Mouse (Mus musculus) kidney, adult 18-20 months (tissue): ENCODE results near the gene Foxa3.

Experiments
- DNase-seq: peaks from one replicate; pipeline ENCODE4 v3.0.0; 2021

Foxa3 gene

DNA sequence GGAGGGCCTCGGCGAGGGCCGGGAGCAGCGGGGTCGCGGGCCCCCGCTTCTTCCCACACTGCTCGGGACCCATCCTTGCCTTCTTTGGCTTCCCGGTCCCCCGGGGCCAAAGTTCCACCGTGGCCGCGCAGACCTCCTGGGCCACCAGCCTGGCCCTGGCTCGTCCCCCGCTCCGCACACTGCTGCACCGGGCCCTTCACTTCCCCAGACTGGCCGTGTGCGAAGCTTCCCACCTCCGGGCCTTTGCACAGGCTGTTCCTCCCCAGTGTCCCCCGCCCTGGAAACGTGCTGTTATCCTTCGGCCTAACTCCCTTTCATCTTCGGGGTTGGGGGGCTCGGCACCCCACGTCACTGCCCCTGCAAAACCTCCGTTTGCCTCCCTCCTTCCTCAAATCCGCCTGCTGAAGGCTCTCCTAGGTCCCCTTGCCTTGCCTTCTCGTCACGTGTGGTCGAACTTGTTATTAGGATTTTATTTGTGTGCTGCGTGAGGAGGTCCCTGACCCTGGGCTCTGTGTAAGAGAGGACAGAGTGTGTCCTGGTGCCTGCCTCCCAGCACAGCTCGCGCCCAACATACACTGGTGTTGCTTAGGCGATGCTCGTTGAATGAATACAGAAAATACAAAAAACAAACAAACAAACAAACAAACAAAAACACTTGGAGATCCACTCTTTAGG lies 1.4 kb upstream of the Foxa3 start:
- no peak for DNase-seq

DNA sequence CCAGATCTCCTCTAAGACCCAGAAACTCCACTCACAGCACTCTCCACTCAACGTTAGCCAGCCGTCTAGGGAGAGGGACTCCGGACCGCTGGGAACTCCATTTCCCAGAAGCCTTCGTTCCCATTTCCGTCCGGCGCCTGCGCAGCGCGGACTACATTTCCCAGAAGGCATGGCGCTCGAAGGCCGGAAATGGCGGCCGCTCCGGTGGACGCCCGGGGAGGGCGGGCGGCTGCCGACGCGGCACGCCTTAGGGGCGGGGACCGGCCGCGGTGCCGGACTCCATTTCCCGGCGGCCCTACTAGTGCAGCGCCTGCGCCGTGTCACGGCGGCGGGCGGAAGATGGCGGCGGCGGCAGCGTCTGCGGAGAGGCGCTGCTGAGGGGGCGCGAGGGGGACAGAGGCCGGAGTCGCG lies 763 bp upstream of the Foxa3 start, which contains the start of gene Sympk:
Gene Sympk, plus strand, starts transcription at position 282 of the 411 bp plus-strand sequence.
- peak; percentile 93 for DNase-seq

DNA sequence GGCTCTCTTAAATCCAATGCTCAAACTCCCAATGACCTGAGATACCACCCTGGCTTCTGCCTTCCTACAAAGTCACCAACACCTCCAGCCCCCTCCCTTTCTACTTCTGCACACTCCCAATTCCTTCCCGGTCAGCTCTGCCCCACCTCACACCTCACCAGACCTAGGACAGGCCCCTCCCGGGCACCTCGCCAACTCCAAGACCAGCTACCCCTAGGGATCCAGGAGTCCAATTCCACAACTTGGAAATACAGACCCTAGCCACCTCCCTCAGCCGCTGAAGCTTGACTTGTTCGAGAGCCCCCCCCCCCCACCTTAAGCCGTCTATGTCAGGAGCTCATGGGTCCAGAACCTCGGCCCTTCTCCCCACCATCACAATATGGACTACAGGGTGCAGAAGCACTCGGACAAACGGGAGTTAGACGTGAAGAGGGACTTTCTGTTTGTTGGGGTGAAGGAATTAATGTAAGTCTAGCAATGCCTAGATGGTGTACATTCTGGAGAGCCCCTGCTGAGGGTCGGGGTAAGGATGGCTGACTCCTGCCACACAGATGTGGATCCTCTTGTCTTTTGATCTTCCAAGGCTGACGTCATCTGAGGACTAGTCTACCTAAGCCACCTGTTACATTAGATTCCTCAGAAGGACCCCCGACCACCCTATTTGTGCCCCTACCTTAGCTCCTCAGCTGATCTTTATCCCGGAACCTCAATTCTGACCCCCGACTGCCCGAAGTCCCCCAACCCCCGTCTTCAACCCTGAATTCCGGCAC lies 964 bp downstream of the Foxa3 start:
- no peak for DNase-seq

DNA sequence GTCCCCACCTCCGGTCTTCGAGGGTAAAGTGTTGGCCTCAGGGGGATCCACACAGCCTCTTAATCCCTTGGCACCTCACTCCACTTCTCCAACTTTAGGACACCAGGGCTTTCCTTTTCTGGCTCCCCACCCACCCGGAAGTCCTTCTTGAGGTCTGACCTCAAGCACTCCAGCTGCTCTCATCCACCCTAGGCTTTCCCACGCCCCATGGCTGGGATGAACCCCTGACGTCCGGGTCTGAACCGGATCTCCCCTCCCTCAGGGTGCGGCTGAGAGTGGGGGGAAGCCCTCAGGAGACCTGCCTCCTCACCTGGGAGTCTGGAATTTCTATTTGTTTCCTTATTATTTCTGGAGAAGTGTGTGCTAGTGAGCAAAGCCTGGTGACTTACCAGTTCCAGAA lies 2.3 kb downstream of the Foxa3 start:
- DNase-seq: no peak

DNA sequence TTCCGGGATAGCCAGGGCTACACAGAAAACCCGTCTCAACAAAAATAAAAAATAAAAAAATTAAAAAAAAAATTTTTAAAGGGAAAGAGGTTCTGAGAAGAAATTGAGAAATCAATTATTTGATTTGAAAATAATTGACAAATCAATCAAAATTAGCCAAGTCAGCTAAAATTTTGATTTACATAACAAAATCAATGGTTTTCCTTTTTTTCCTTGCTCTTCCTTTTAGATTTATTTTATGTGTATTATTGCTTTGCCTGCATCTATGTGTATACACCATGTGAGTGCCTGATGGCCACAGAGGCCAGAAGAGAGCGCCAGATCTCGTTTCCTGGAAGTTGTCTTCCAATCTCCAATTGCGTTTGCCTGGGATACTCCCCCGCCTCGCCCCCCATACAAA lies 5.4 kb downstream of the Foxa3 start:
- no peak for DNase-seq

DNA sequence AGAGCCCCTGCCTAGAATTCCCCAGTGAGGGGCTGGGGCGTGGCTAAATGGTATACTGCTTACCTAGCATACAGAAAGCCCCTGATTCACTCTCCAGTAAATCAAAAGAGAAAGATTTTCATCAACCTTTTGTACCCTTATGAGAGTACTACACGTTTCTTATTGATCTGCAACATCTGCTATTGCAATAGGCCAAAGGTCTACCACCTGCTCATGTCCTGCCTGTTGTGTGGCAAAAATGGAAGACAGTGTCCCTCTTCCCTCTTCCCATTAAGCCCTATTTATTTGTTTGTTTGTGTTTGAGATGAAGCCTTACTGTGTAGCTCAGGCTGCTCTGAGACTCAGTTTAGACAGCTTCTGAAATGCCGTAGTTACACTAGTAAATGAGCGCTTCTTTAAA lies 7.3 kb downstream of the Foxa3 start:
- no peak for DNase-seq

DNA sequence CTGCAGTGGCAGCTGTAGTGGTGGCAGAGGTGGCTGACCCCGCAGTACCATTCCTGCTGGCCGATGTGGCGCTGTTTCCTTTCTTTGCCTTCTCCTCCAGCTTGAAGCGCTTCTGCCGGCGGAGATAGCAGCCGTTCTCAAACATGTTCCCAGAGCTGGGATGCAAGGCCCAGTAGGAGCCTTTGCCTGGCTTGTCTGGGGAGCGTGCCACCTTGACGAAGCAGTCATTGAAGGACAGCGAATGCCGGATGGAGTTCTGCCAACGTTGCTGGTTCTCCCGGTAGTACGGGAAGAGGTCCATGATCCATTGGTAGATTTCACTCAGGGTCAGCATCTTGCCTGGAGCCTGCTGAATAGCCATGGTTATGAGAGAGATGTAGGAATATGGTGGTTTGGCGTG lies 8.9 kb downstream of the Foxa3 start:
- DNase-seq: no peak

DNA sequence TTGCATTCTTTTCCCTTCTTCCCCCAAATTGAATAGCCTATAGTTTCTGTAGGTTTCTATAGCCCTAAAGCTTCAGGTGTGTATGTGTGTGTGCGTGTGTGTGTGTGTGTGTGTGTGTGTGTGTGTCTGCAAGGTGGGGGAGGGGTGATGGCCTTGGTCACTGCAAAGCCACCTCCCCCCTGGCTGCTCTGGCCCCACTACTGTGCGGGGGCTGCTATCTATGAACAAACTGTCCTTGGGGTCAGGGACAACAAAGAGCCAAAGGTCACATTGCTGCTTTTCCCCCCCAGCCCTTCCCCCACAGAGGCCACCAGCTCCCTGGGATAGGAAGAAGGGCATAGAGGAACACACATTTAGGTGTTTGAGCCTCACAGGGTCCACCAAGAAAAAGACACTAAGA lies 10.5 kb downstream of the Foxa3 start:
- no peak for DNase-seq

DNA sequence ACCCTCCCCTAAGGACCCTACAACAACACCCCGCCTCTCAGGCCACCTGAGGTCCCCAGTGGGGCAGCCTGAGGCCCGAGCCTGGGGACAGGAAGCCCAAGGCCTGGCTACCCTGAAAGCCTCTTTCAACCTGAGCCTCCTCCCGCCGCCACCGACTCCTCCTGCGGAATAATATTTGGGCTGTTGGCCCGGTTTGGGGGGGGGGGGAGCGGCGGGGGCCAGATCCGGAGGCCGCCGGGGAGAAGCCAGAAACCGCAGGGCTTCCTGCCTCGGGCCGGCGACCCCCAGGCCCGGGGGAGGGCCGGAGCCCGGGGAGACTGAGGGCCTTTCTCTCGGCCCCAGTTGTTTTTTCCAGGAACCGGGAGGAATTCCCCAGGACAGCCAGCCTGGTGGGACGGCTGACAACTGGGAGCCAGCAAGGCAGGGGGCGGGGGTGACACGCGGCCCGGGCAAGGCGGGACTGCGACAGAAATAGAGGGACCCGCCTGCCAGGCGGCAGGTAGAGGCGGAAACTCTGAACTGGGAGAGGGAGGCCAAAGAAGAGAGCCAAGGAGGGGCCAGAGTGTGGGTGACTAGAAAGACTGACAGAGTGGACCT lies 11.2 kb downstream of the Foxa3 start:
- DNase-seq: peak; percentile 55

DNA sequence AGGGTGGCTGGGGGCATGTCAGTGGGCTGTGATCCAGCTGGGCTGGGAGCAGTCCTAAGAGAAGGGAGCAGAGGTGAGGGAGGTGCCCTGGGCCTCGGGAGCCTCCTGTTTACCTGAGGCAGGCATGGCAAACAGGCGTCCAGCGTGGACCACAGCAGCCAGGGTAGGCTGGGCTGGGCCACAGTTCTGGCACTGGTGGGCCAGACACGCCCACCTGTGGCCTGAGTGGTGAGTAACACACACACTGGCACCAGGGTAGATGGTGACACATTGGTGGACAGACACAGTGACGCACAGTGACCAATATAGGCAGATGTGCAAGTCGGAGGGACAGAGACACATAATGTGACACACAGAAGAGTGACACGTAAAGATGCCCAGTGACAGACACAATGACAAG lies 12.8 kb downstream of the Foxa3 start:
- DNase-seq: no peak

DNA sequence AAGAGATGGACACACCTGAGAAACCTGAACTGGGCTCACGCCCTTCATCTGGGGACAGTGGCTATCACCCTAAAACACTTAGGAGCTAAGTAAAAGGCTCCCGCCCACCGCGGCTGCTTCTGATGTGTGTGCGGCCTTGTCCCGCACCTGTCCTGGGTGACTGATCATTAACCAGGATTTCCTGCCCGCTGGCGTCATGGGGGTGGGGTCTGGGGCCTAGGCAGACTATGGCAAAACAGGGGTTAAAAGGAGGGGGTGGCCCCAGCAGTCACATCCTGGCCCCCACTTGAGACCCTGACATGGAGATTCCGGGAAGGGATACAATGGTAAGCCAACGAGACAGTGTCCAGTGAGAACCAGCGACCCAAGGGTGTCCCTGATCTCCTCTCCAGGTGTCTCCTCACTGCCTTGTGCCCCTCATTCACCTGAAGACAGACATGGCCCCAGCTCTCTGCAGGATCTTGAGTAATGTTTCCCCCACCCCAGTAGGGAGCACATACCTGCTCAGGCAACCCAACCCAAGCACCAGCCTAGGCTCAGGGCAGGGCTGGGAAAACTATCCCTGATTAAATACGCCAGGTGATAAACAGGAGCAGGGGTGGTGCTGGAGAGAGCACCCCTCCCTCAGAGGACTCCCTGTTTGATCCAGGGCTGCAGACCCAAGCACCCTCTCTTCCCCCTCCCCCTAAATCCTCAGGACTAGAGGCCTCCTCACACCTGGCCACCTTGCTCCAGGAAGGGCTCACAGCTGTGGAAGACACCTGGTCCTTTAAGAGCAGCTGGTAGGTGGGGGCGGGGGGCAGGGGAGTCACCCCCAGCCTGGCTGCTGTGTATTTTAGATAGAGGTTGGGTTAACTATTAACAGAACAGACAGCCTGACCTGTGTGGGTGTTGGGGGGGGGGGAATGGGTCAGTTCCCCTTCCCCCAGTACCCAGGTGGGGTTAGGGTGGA lies 16.0 kb downstream of the Foxa3 start:
- DNase-seq: peak; percentile 28

DNA sequence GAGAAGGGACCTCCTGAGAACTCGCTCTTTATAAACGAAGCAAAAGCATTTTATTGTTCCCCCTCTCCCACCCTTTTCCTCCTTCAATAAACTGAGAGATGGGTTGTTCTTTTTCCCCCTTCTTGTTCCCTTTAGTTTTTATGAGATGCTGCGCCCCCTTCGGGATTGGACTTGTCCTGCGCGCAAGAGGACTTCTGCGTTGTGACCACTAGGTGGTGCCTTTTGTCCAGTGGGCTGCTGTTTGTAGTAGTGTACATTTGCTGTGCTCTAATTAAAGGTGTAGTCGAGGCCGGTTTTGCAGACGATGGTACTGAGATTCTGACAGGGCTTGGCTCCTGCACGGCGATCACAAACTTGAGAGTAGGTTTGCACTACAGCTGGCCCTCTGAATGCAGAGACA lies 16.9 kb downstream of the Foxa3 start:
- DNase-seq: peak; percentile 89

DNA sequence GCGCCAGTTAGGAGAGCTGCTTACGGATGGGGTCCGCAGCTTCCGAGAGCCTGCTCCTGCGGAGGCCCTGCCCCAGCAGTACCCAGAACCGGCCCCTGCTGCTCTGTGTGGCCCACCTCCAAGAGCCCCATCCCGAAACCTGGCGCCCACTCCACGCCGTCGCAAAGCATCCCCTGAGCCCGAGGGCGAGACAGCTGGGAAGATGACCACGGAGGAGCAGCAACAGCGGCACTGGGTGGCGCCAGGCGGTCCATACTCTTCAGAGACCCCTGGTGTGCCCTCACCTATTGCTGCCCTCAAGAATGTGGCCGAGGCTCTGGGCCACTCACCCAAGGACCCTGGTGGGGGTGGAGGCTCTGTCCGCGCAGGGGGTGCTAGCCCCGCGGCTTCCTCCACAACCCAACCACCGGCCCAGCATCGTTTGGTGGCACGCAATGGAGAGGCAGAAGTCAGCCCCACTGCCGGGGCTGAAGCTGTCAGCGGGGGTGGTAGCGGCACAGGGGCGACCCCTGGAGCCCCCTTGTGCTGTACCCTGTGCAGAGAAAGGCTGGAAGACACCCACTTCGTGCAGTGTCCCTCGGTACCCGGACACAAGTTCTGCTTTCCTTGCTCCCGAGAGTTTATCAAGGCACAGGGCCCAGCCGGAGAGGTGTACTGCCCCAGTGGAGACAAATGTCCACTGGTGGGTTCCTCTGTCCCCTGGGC lies 17.8 kb downstream of the Foxa3 start:
- no peak for DNase-seq

DNA sequence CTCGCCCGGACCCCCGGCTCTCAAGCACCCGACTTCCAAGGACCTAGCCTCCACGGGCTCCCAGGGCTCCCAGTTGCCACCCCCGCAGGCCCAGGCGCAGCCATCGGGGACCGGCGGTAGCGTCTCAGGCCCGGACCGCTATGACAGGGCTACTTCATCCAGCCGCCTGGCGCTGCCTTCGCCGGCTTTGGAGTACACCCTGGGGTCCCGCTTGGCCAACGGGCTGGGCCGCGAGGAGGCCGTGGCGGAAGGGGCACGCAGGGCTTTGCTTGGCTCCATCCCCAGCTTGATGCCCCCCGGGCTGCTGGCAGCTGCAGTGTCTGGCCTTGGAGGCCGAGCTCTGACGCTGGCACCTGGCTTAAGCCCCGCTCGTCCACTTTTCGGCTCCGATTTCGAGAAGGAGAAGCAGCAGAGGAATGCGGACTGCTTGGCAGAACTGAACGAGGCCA lies 18.7 kb downstream of the Foxa3 start:
- DNase-seq: peak; percentile 28

DNA sequence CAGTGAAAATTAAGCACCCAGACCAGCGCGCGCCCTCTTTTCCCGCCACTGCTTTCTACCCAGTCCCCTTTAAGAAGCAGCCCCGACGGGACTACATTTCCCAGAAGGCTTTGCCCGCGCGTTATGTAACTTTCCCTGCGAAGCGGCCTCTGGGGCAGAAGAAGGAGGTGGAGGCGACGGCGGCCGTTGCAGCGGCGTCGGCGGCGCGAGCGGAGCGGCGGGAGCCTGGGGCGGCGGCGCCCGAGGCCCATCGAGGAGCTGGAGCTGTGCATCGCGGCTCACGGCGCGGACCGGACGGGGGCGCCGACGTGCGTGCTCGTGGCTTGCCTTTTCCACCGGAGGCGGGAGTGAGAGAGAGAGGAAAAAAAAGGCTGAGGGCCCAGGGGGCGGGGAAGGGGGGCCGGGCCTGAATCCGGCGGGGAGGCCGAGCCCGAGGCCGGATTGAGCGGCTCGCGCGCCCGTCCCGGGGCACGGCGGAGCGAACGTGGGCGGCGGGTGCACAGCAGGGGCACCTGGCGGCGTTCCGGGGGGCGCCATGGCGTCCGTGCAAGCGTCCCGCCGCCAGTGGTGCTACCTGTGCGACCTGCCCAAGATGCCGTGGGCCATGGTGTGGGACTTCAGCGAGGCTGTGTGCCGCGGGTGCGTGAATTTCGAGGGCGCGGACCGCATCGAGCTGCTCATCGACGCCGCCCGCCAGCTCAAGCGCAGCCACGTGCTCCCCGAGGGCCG lies 19.3 kb downstream of the Foxa3 start, which contains the start of gene Irf2bp1:
Gene Irf2bp1, plus strand, starts transcription at position 143 of the 729 bp plus-strand sequence.
- DNase-seq: peak; percentile 96

DNA sequence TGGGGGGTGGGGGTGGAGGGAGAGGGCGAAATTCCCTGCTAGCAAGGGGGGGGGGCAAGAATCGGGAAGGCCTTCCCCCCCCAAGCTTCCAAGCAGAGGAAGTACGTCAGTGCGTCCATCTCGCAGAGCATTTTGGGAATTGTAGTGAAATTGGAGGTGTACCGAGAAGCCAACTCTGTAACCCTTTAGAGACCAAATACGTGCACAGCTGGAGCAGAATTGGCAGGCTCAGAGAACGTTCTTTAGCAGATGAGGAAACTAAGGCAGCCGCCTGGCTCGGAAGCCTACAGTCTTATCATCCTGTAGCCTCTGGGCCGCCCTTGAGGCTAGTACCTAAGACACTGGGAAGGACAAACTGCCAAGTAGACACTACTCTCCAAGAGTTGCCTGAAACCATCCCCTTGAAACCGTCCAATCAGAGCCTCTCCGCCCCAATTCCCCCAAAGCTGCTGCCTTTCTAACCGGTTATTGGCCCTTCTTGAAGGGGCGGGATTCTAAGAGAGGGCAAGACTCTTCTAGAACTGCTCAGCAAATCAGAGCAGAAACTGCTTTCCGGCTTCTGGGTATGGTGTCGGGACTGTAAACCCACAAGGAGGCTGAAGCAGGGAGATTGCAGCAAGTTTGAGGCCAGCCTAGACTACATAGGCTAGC lies 20.4 kb downstream of the Foxa3 start:
- DNase-seq: peak; percentile 86

DNA sequence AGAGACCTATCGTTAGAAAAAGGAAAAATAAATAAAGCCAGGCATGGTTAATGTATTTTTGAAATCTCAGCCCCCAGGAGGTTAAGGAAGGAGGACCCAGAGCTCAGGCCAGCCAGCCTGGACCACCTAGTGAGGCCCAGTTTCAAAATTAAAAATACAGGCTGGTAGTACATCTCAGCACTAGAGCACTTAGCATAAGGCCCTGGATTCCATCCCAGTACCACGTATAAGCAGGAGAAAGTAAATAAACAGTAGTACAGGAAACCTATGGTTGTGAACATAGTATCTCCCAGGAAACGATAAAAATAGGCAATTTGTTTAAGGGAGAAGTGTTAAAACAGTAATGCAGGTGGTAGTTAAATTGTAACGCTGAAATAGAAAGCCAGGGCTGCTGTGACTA lies 21.2 kb downstream of the Foxa3 start:
- DNase-seq: no peak

DNA sequence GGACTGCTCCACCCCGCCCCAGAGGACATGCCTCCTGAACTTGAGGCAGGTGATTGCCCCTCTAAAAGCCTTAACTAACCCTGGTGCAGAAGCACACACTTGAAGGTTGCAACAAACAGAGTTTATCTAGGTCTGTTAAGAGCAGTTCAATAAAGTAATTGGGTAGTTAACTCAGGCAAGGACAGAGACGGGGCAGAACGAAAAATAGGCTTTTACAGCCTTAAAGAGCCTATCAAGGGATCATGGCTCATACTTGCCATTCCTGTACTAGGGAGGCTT lies 21.6 kb downstream of the Foxa3 start:
- no peak for DNase-seq

DNA sequence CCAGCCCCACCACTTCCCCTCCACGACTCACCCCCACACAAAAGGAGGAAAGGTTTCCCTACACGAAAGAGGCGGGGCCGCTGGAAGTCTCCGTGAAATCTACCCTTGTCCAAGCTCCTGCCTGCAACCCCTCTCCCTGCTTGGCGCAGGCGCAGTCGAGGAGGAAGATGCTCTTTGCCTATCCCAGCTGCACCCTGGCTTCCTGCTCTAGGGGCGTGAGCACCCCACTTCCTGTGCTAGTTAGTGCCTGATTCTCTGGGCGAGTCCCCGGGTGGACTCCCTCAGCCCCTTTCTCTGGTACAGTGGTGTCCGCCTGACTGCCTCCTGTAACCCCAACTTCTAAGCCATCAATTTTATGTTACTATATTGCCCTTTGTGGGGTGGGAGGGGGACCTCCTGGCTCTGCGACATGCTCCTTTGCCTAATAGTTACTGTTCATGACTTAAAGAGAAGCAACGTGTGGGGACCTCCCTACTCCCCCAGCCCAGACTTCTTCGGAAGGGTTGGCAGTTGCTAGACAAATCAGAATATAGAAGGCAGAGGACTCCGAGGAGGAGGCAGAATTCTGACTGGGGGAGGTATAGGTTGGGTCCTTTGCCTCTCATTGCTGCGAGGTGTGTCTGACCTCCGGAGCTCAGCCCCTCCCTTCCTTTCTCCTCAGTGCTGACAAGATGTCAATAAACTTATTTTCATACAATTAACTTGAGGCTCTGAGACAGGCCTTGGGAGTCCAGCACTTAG lies 22.1 kb downstream of the Foxa3 start:
- DNase-seq: peak; percentile 56

DNA sequence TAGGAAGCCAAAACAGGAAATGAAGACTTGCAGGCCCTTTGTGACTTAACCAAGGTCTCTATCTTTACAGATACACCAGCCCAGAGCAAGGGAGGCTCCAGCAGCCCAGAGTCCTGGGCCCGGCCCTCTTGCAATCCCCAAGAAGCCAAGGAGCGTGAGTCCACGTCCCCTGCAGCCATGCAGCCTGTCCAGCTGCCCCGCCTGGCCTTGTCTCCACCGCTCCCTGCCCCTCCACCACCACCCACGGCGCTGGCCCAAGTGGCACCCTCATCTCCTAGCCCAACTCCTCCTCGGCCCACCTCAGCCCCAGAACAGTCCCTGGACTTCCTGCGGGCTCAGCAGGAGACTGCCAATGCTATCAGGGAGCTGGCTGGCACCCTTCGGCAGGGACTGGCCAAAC lies 22.9 kb downstream of the Foxa3 start:
- DNase-seq: no peak
